Mouse (Mus musculus): ENCODE results near the gene Tmem100. TPM values are rescaled to one million over a fixed set of nuclear protein-coding genes. Genes with fewer than 3 reads are reported as not detected.

Gene Tmem100
- 25.1 and 25.5 TPM in 2 replicates for polyA plus RNA-seq (2014; fragmentation: Nextera tagmentation; extraction: Ambion mirVana)

GRCm38 (mm10) chr11:90029841-90030398, at the start of gene Tmem100:
Gene Tmem100 (plus strand): TSS chr11:90030348.
- Histone ChIP-seq H3K4me1 (ENCODE audit: control insufficient read depth, insufficient read depth, low read length) (no peaks in the 10 kb centered on the region; the same call in 1 of the 2 replicates), H3K27ac (ENCODE audit: low read depth, low read length) (no peak within 1 kb of the TSS), H3K36me3 (ENCODE audit: control insufficient read depth, insufficient read depth, low read length) (no peaks in the 10 kb centered on the region), H3K4me3 (ENCODE audit: low read depth, low read length) (peak within 1 kb of the TSS; percentile 22), H3K4me2 (ENCODE audit: low read depth, low read length) (peak within 1 kb of the TSS; percentile 40), H3K27me3 (ENCODE audit: control insufficient read depth, insufficient read depth, low read length) (no peaks in the 10 kb centered on the region), H3K9ac (replicated peaks; ENCODE audit: low read depth, low read length) (no peak within 1 kb of the TSS; the same call in 1 of the 2 replicates), H3K9me3 (ENCODE audit: control insufficient read depth, low read length) (no peaks in the 10 kb centered on the region)
- ATAC-seq (ENCODE audit: low read depth): no peak
- 46% methylated on average over 13 of the region's 13 CpGs for WGBS

DNA sequence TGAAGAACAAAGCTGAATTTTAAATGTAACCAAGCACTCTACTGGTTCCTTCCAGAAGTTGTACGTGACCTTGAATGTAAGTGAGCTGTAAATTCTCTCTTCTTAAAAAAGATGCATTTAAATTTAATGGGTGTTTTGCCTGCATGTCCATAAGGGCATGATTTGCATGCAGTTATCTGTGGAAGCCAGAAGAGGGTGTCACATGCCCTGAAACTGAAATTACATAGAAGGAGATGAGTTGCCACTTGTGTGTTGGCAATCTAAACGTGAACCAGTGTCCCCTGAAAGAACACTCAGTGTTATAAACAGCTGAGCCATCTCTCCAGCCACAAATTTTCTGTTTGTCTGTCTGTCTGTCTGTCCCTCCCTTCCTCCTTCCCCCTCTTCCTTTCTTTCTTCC, 47.2 kb upstream of the Tmem100 start:
- Histone ChIP-seq H3K4me3 (ENCODE audit: low read depth, low read length) (no peak overlapping the region), H3K9me3 (ENCODE audit: control insufficient read depth, low read length) (no peaks in the 10 kb centered on the region), H3K27ac (ENCODE audit: low read depth, low read length) (no peak overlapping the region), H3K4me2 (ENCODE audit: low read depth, low read length) (no peak overlapping the region), H3K9ac (replicated peaks; ENCODE audit: low read depth, low read length) (no peak overlapping the region), H3K27me3 (ENCODE audit: control insufficient read depth, insufficient read depth, low read length) (no peaks in the 10 kb centered on the region), H3K4me1 (ENCODE audit: control insufficient read depth, insufficient read depth, low read length) (peaks cover 4% of the 10 kb centered on the region; the same call in 1 of the 2 replicates), H3K36me3 (ENCODE audit: control insufficient read depth, insufficient read depth, low read length) (no peaks in the 10 kb centered on the region)
- WGBS: 71% methylated on average over 2 of the region's 2 CpGs
- ATAC-seq (ENCODE audit: low read depth): no peak

DNA sequence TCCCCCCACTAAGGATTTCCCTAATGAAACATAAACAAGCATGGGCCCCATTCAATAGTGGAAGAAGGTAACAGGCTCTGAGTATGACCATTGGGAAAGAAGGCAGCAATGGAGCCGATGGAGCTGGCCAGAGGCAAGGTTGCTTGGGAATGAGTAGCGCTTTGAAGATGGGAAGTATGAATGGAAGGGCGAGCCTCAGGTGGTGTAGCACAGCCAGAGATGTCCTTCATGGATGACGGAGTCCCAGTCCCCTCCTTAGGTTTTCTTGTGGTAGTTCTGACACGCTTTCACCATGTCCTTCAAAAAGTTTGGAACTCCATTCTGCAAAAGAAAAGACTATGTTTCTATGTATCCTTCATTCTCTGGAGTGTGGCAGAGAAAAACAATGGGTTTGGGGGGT, 45.7 kb upstream of the Tmem100 start:
- WGBS: 93% methylated on average over 5 of the region's 5 CpGs
- ATAC-seq (ENCODE audit: low read depth): no peak

GRCm38 (mm10) chr11:89985200-89986187, 44.7 kb upstream of the Tmem100 start:
- no peak overlapping the region for H3K9ac ChIP-seq (replicated peaks; ENCODE audit: low read depth, low read length)
- 43% methylated on average over 10 of the region's 10 CpGs for WGBS
- no peaks in the 10 kb centered on the region for H3K36me3 ChIP-seq (ENCODE audit: control insufficient read depth, insufficient read depth, low read length)
- no peaks in the 10 kb centered on the region for H3K9me3 ChIP-seq (ENCODE audit: control insufficient read depth, low read length)
- no peak overlapping the region for H3K27ac ChIP-seq (ENCODE audit: low read depth, low read length)
- no peak for ATAC-seq (ENCODE audit: low read depth)
- H3K27me3 ChIP-seq (ENCODE audit: control insufficient read depth, insufficient read depth, low read length): no peaks in the 10 kb centered on the region
- H3K4me1 ChIP-seq (ENCODE audit: control insufficient read depth, insufficient read depth, low read length): no peaks in the 10 kb centered on the region
- H3K4me2 ChIP-seq (ENCODE audit: low read depth, low read length): no peak overlapping the region
- no peak overlapping the region for H3K4me3 ChIP-seq (ENCODE audit: low read depth, low read length)

More for the DNA sequence above, 45.7 kb upstream of the Tmem100 start:
- H3K9ac ChIP-seq (replicated peaks; ENCODE audit: low read depth, low read length): no peak overlapping the region
- H3K4me3 ChIP-seq (ENCODE audit: low read depth, low read length): no peak overlapping the region
- H3K27me3 ChIP-seq (ENCODE audit: control insufficient read depth, insufficient read depth, low read length): no peaks in the 10 kb centered on the region
- no peaks in the 10 kb centered on the region for H3K36me3 ChIP-seq (ENCODE audit: control insufficient read depth, insufficient read depth, low read length)
- no peak overlapping the region for H3K4me2 ChIP-seq (ENCODE audit: low read depth, low read length)
- no peaks in the 10 kb centered on the region for H3K4me1 ChIP-seq (ENCODE audit: control insufficient read depth, insufficient read depth, low read length)
- H3K27ac ChIP-seq (ENCODE audit: low read depth, low read length): no peak overlapping the region
- H3K9me3 ChIP-seq (ENCODE audit: control insufficient read depth, low read length): no peaks in the 10 kb centered on the region

DNA sequence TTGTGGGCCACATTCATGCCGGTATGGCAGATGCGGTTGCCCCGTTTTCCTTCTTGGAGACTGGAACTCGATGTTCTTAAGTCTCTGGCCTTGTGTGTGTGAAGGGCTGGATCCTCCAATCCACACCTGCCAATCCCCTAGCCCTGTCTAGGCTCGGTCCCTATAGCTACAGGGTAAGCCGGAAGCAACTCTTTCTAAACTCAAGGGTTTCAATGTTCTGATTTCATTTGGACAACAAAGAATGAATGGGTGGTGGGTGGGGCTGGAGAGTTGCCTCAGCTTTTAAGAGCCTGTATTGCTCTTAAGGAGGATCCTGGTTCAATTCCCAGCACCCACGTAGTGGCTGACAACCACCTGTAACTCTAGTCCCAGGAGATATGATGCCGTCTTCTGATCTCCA, 43.6 kb upstream of the Tmem100 start:
- Histone ChIP-seq H3K4me1 (ENCODE audit: control insufficient read depth, insufficient read depth, low read length) (no peaks in the 10 kb centered on the region), H3K9ac (replicated peaks; ENCODE audit: low read depth, low read length) (no peak overlapping the region), H3K9me3 (ENCODE audit: control insufficient read depth, low read length) (no peaks in the 10 kb centered on the region), H3K4me3 (ENCODE audit: low read depth, low read length) (no peak overlapping the region), H3K36me3 (ENCODE audit: control insufficient read depth, insufficient read depth, low read length) (no peaks in the 10 kb centered on the region), H3K27me3 (ENCODE audit: control insufficient read depth, insufficient read depth, low read length) (no peaks in the 10 kb centered on the region), H3K4me2 (ENCODE audit: low read depth, low read length) (no peak overlapping the region), H3K27ac (ENCODE audit: low read depth, low read length) (no peak overlapping the region)
- 93% methylated on average over 8 of the region's 8 CpGs for WGBS
- ATAC-seq (ENCODE audit: low read depth): no peak

- Histone ChIP-seq H3K4me2 (ENCODE audit: low read depth, low read length) (no peak overlapping the region), H3K9ac (replicated peaks; ENCODE audit: low read depth, low read length) (no peak overlapping the region)
- WGBS: 21% methylated on average over 8 of the region's 8 CpGs
These were observed 41.1 kb upstream of the Tmem100 start for GRCm38 (mm10) chr11:89988936-89989589.

GRCm38 (mm10) chr11:89991661-89992060, 38.5 kb upstream of the Tmem100 start:
- no peak overlapping the region for H3K4me2 ChIP-seq (ENCODE audit: low read depth, low read length)
- no peak overlapping the region for H3K4me3 ChIP-seq (ENCODE audit: low read depth, low read length)
- no peak for ATAC-seq (ENCODE audit: low read depth)
- H3K9ac ChIP-seq (replicated peaks; ENCODE audit: low read depth, low read length): no peak overlapping the region
- no peaks in the 10 kb centered on the region for H3K4me1 ChIP-seq (ENCODE audit: control insufficient read depth, insufficient read depth, low read length)
- no peaks in the 10 kb centered on the region for H3K36me3 ChIP-seq (ENCODE audit: control insufficient read depth, insufficient read depth, low read length)
- H3K9me3 ChIP-seq (ENCODE audit: control insufficient read depth, low read length): no peaks in the 10 kb centered on the region
- H3K27ac ChIP-seq (ENCODE audit: low read depth, low read length): no peak overlapping the region
- H3K27me3 ChIP-seq (ENCODE audit: control insufficient read depth, insufficient read depth, low read length): no peaks in the 10 kb centered on the region

More at GRCm38 (mm10) chr11:89988936-89989589, 41.1 kb upstream of the Tmem100 start:
- ATAC-seq (ENCODE audit: low read depth): peak; percentile 65; the same call in 1 of the 2 replicates
- no peaks in the 10 kb centered on the region for H3K36me3 ChIP-seq (ENCODE audit: control insufficient read depth, insufficient read depth, low read length)
- H3K4me3 ChIP-seq (ENCODE audit: low read depth, low read length): no peak overlapping the region
- no peaks in the 10 kb centered on the region for H3K27me3 ChIP-seq (ENCODE audit: control insufficient read depth, insufficient read depth, low read length)
- H3K9me3 ChIP-seq (ENCODE audit: control insufficient read depth, low read length): no peaks in the 10 kb centered on the region
- H3K4me1 ChIP-seq (ENCODE audit: control insufficient read depth, insufficient read depth, low read length): no peaks in the 10 kb centered on the region
- no peak overlapping the region for H3K27ac ChIP-seq (ENCODE audit: low read depth, low read length)

- no peak for ATAC-seq (ENCODE audit: low read depth)
These were observed 35.4 kb upstream of the Tmem100 start for GRCm38 (mm10) chr11:89994706-89995105.

More at GRCm38 (mm10) chr11:89994706-89995105, 35.4 kb upstream of the Tmem100 start:
- H3K27me3 ChIP-seq (ENCODE audit: control insufficient read depth, insufficient read depth, low read length): no peaks in the 10 kb centered on the region
- no peaks in the 10 kb centered on the region for H3K4me1 ChIP-seq (ENCODE audit: control insufficient read depth, insufficient read depth, low read length)
- no peaks in the 10 kb centered on the region for H3K9me3 ChIP-seq (ENCODE audit: control insufficient read depth, low read length)
- no peak overlapping the region for H3K4me3 ChIP-seq (ENCODE audit: low read depth, low read length)
- H3K9ac ChIP-seq (replicated peaks; ENCODE audit: low read depth, low read length): no peak overlapping the region
- no peak overlapping the region for H3K27ac ChIP-seq (ENCODE audit: low read depth, low read length)
- H3K36me3 ChIP-seq (ENCODE audit: control insufficient read depth, insufficient read depth, low read length): no peaks in the 10 kb centered on the region
- H3K4me2 ChIP-seq (ENCODE audit: low read depth, low read length): no peak overlapping the region
- WGBS: 74% methylated on average over 2 of the region's 2 CpGs
